Mouse (Mus musculus) CD8-positive naive resting alpha-beta T cell, adult 57 days (primary cell): ENCODE results near the gene Arhgap17. TPM values are rescaled to one million over a fixed set of nuclear protein-coding genes. Genes with fewer than 3 reads are reported as not detected.

Experiments used
- total RNA-seq: library from RNA; stranded (reverse); gene quantifications from one replicate; pipeline ENCODE4 v1.2.4, GENCODE M21; 2023

Gene Arhgap17
- total RNA-seq, result 69.2 TPM

GRCm38 (mm10) chr7:123369759-123370481 is at the start of gene Arhgap17, which contains the start of gene Lcmt1:
Arhgap17 (minus strand) TSS chr7:123369915.
Lcmt1 (plus strand) TSS chr7:123369784.

Other genes starting within 250 kb of the Arhgap17 start
- gene Tnrc6a, start 246.0 kb downstream of the Arhgap17 start, total RNA-seq, result 105 TPM
- not detected for gene Slc5a11, start 155.1 kb downstream of the Arhgap17 start, total RNA-seq
- gene Lcmt1, start 131 bp downstream of the Arhgap17 start, total RNA-seq, result 18.7 TPM
- not detected for gene Aqp8, start 92.4 kb upstream of the Arhgap17 start, total RNA-seq
- gene Zkscan2, start 130.5 kb upstream of the Arhgap17 start, total RNA-seq, result 0.34 TPM